Mouse (Mus musculus): ENCODE data around the gene Lpgat1. TPM values are rescaled to one million over a fixed set of nuclear protein-coding genes. Genes with fewer than 3 reads are reported as not detected.

Lpgat1 gene
- polyA plus RNA-seq, 1 experiment: 16.3 TPM

DNA sequence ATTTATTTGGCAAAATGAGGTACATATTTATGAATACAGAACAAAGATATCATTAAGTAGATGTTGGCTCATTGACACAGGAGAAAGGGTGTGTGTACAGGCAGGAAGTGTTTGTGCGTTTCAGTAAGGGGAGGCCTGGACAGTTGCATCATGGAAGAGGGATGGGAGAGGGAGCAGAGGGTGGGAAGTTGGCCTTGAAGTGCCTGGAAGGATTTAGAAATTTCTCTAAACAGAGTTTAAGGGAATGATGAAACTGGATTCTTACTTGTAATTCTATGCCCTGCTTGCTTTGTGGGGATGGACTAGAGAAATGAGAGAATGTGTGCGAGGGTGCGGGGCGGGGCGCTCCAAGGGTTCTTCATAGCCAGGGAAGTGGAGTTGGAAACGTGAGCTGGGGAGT lies 20.2 kb downstream of the Lpgat1 start:
- H3K4me3 ChIP-seq: no peak overlapping the region
- peaks cover 42% of the 10 kb centered on the region for H3K79me2 ChIP-seq (ENCODE audit: control insufficient read depth, insufficient read depth)
- TF ChIP-seq MAX (IDR thresholded peaks at IDR 0.05; ENCODE audit: low read depth) (no peak), TCF3 (IDR thresholded peaks at IDR 0.05; ENCODE audit: insufficient read length, low read depth) (no peak), REST (IDR thresholded peaks at IDR 0.05; ENCODE audit: insufficient read depth, insufficient read length) (no peak), USF1 (IDR thresholded peaks at IDR 0.05; ENCODE audit: low read depth) (no peak), POLR2AphosphoS2 (IDR thresholded peaks at IDR 0.05; ENCODE audit: insufficient read length, low read depth) (no peak), MYOD1 (IDR thresholded peaks at IDR 0.05; ENCODE audit: control insufficient read depth in 1 of 3, insufficient read length in 2 of 3, low read depth in 2 of 3) (no peak), POLR2A (IDR thresholded peaks at IDR 0.05; ENCODE audit: insufficient read length, low read depth) (no peak), MYOG (IDR thresholded peaks at IDR 0.05; ENCODE audit: control insufficient read depth in 1 of 3, insufficient read depth in 1 of 3, insufficient read length in 2 of 3, low read depth in 2 of 3) (no peak), SRF (IDR thresholded peaks at IDR 0.05; ENCODE audit: control insufficient read depth, insufficient read length, low read depth) (no peak), CEBPB (IDR thresholded peaks at IDR 0.05; ENCODE audit: insufficient read depth, poor library complexity, severe bottlenecking) (no peak), TCF12 (IDR thresholded peaks at IDR 0.05; ENCODE audit: insufficient read depth, poor library complexity, severe bottlenecking) (no peak), E2F4 (IDR thresholded peaks at IDR 0.05; ENCODE audit: insufficient read depth) (no peak)
- no peaks in the 10 kb centered on the region for H3K27me3 ChIP-seq (ENCODE audit: control insufficient read depth, insufficient read depth, insufficient read length)
- H3ac ChIP-seq (ENCODE audit: control insufficient read depth, insufficient read length): no peak overlapping the region
- H3K4me2 ChIP-seq (ENCODE audit: low read depth): peak overlapping the region; percentile 39
- H3K36me3 ChIP-seq (ENCODE audit: control insufficient read depth, insufficient read depth): peaks cover 9% of the 10 kb centered on the region

DNA sequence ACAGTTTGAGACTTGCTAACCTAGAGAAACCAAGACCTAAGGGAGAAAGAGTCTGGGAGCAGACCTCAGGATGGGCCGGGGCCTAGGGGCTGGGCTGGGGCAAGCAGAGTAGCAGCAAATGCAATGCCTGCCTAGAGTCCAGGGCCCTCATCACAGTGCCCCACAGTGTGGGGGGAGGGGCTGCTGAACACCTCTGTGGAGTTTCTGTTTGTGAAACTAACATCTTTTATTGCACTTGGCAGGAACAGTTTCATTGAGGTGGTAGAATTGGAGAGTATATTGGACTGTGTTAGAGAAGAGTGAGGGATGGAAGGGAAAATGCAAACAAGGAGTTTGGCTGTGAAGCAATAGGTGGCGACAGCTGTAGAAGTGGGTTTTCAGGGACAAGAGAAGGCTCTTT lies 21.1 kb downstream of the Lpgat1 start:
- H3K4me2 ChIP-seq (ENCODE audit: low read depth): peak overlapping the region; percentile 39
- H3K79me2 ChIP-seq (ENCODE audit: control insufficient read depth, insufficient read depth): peaks cover 38% of the 10 kb centered on the region
- no peaks in the 10 kb centered on the region for H3K27me3 ChIP-seq (ENCODE audit: control insufficient read depth, insufficient read depth, insufficient read length)
- H3K36me3 ChIP-seq (ENCODE audit: control insufficient read depth, insufficient read depth): peaks cover under 1% of the 10 kb centered on the region
- no peak for TF ChIP-seq POLR2A (IDR thresholded peaks at IDR 0.05; ENCODE audit: insufficient read length, low read depth)
- no peak for TF ChIP-seq USF1 (IDR thresholded peaks at IDR 0.05; ENCODE audit: low read depth)
- no peak for TF ChIP-seq E2F4 (IDR thresholded peaks at IDR 0.05; ENCODE audit: insufficient read depth)
- TF ChIP-seq MYOD1 (IDR thresholded peaks at IDR 0.05; ENCODE audit: control insufficient read depth in 1 of 3, insufficient read length in 2 of 3, low read depth in 2 of 3): no peak
- TF ChIP-seq POLR2AphosphoS2 (IDR thresholded peaks at IDR 0.05; ENCODE audit: insufficient read length, low read depth): no peak
- TF ChIP-seq MYOG (IDR thresholded peaks at IDR 0.05; ENCODE audit: control insufficient read depth in 1 of 3, insufficient read depth in 1 of 3, insufficient read length in 2 of 3, low read depth in 2 of 3): no peak
- no peak for TF ChIP-seq MAX (IDR thresholded peaks at IDR 0.05; ENCODE audit: low read depth)
- H3ac ChIP-seq (ENCODE audit: control insufficient read depth, insufficient read length): no peak overlapping the region
- H3K4me3 ChIP-seq: no peak overlapping the region

DNA sequence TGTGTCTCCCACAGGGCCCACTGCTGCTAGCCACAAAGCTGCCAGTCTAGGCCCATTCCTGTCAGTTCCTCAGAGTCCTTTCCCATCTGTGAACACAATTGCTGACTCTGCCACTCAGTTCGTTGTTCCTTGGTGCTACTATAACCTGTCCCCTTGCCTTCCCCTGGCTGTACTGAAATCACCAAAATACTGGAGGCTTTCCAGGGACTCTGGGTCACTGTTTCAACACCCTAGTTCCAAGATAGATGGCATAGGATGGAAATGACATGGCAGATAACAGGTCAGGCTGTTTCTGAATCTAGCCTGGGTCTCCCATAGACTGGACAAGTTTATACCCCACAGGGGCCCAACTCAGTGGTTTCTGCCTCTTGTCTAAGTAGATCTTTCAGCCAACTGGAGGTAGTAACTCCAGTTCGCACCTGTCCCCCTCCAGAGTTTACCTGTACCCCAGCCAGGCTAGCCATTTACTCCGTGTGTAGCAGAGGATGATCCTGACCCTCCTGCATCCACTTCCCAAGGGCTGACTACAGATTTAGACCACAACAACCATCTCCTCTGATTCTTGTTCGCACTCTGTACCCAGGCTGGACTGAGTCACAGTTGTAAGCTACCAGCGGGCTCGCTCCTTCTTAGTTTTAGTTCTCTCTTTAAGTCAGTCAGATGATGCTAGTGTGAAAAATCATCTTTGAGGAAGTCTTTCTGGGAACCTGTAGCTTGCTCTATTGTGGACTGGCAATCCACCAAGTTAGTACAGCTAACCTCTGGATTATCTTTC lies 23.1 kb downstream of the Lpgat1 start:
- H3K4me2 ChIP-seq (ENCODE audit: low read depth): no peak overlapping the region
- H3ac ChIP-seq (ENCODE audit: control insufficient read depth, insufficient read length): no peak overlapping the region
- H3K79me2 ChIP-seq (ENCODE audit: control insufficient read depth, insufficient read depth): peaks cover 23% of the 10 kb centered on the region
- no peak overlapping the region for H3K4me3 ChIP-seq
- TF ChIP-seq CEBPB (IDR thresholded peaks at IDR 0.05; ENCODE audit: insufficient read depth, poor library complexity, severe bottlenecking): no peak
- TF ChIP-seq TCF3 (IDR thresholded peaks at IDR 0.05; ENCODE audit: insufficient read length, low read depth): no peak
- TF ChIP-seq POLR2AphosphoS2 (IDR thresholded peaks at IDR 0.05; ENCODE audit: insufficient read length, low read depth): no peak
- TF ChIP-seq TCF12 (IDR thresholded peaks at IDR 0.05; ENCODE audit: insufficient read depth, poor library complexity, severe bottlenecking): no peak
- TF ChIP-seq E2F4 (IDR thresholded peaks at IDR 0.05; ENCODE audit: insufficient read depth): no peak
- no peaks in the 10 kb centered on the region for H3K27me3 ChIP-seq (ENCODE audit: control insufficient read depth, insufficient read depth, insufficient read length)
- no peaks in the 10 kb centered on the region for H3K36me3 ChIP-seq (ENCODE audit: control insufficient read depth, insufficient read depth)

DNA sequence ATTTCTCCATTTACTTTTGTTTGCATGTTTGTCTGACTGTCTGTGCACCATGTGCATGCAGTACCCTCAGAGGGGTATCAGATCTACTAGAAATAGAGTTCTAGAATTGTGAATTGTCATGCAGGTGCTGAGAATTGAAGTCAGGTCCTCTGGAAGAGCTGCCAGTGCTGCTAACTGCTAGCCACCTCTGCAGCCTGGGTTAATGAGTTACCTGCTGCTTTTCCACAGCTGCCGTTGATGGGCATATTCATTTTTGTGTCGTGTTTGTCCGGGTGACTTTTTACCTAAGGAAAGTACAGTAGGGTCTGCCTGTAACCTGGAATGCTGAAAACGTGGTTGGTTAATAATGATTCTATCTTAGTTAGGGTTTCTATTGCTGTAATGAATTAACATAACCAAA lies 24.0 kb downstream of the Lpgat1 start:
- TF ChIP-seq TCF12 (IDR thresholded peaks at IDR 0.05; ENCODE audit: insufficient read depth, poor library complexity, severe bottlenecking) (no peak), POLR2A (IDR thresholded peaks at IDR 0.05; ENCODE audit: insufficient read length, low read depth) (no peak), USF1 (IDR thresholded peaks at IDR 0.05; ENCODE audit: low read depth) (no peak)
- no peak overlapping the region for H3K4me2 ChIP-seq (ENCODE audit: low read depth)
- H3K27me3 ChIP-seq (ENCODE audit: control insufficient read depth, insufficient read depth, insufficient read length): no peaks in the 10 kb centered on the region
- peaks cover 19% of the 10 kb centered on the region for H3K79me2 ChIP-seq (ENCODE audit: control insufficient read depth, insufficient read depth)
- H3ac ChIP-seq (ENCODE audit: control insufficient read depth, insufficient read length): no peak overlapping the region
- no peak overlapping the region for H3K4me3 ChIP-seq
- H3K36me3 ChIP-seq (ENCODE audit: control insufficient read depth, insufficient read depth): no peaks in the 10 kb centered on the region

DNA sequence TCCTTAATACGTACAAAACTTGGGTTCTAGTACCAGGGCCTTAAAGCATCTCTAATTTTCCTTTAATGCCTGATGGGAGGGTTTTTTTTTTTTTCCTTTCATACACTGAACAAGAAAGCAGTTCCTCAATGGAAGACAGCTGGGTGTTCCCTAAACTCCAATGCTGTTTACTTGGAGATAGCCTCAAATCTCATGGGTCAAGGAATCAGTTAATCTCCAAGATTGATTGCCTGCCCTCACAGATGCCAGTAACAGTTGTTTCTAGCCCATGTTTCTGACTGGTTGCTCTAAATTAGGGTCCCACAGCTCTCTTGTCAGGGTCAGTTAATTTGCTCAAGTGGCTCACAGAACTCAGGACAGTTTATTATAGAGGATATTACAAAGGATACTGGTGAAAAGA lies 30.8 kb downstream of the Lpgat1 start:
- H3K4me3 ChIP-seq: no peak overlapping the region
- H3K36me3 ChIP-seq (ENCODE audit: control insufficient read depth, insufficient read depth): peaks cover 4% of the 10 kb centered on the region
- no peak for TF ChIP-seq USF1 (IDR thresholded peaks at IDR 0.05; ENCODE audit: low read depth)
- TF ChIP-seq MYOD1 (IDR thresholded peaks at IDR 0.05; ENCODE audit: control insufficient read depth in 1 of 3, insufficient read length in 2 of 3, low read depth in 2 of 3): no peak
- no peak for TF ChIP-seq E2F4 (IDR thresholded peaks at IDR 0.05; ENCODE audit: insufficient read depth)
- TF ChIP-seq POLR2AphosphoS2 (IDR thresholded peaks at IDR 0.05; ENCODE audit: insufficient read length, low read depth): no peak
- TF ChIP-seq TCF3 (IDR thresholded peaks at IDR 0.05; ENCODE audit: insufficient read length, low read depth): no peak
- no peak for TF ChIP-seq SRF (IDR thresholded peaks at IDR 0.05; ENCODE audit: control insufficient read depth, insufficient read length, low read depth)
- no peak for TF ChIP-seq REST (IDR thresholded peaks at IDR 0.05; ENCODE audit: insufficient read depth, insufficient read length)
- TF ChIP-seq MAX (IDR thresholded peaks at IDR 0.05; ENCODE audit: low read depth): no peak
- TF ChIP-seq TCF12 (IDR thresholded peaks at IDR 0.05; ENCODE audit: insufficient read depth, poor library complexity, severe bottlenecking): no peak
- no peak for TF ChIP-seq POLR2A (IDR thresholded peaks at IDR 0.05; ENCODE audit: insufficient read length, low read depth)
- TF ChIP-seq CEBPB (IDR thresholded peaks at IDR 0.05; ENCODE audit: insufficient read depth, poor library complexity, severe bottlenecking): no peak
- no peak for TF ChIP-seq MYOG (IDR thresholded peaks at IDR 0.05; ENCODE audit: control insufficient read depth in 1 of 3, insufficient read depth in 1 of 3, insufficient read length in 2 of 3, low read depth in 2 of 3)
- H3ac ChIP-seq (ENCODE audit: control insufficient read depth, insufficient read length): no peak overlapping the region
- H3K27me3 ChIP-seq (ENCODE audit: control insufficient read depth, insufficient read depth, insufficient read length): no peaks in the 10 kb centered on the region
- peaks cover 13% of the 10 kb centered on the region for H3K79me2 ChIP-seq (ENCODE audit: control insufficient read depth, insufficient read depth)
- no peak overlapping the region for H3K4me2 ChIP-seq (ENCODE audit: low read depth)
